Comparison of ENCODE assay signal across 9 mouse cellular contexts in the genomic region with DNA sequence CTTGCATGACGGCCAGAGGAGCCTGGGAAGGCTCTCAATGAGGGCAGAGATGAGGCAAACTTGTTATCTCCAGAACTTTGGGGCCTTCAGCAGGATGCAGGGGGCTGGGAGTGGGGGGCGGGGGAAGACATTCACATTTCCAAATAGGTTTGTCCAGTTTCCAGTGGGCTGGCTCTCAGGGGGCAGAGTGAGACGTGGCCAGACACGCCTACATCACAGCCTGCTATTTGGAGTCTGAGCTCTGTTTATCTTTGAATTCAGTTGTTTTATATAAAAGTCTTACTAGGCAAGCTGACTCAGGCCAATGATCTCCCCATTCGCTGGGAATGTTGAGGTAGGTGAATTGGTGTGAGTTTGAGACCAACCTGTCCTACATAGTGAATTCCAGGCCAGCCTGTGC. TPM values are rescaled to one million over a fixed set of nuclear protein-coding genes. Genes with fewer than 3 reads are reported as not detected.
DNase-seq lines count a peak whose midpoint lies in the region; ATAC-seq lines count a peak whose summit lies in the region.
"Had no signal": no experiment of that assay in that cellular context is flagged by ENCODE, and none has a peak within 500 bp of the region (broad histone marks: within the 10 kb centered on the region; RNA-seq: fewer than 3 reads in every experiment).

No protein-coding gene starts in this region.

- peak; percentile 7 to 25 for DNase-seq in kidney, postnatal 4 days
- DNase-seq in thymus, postnatal 36 days = no peak
- no peak for DNase-seq in thymus, postnatal 0 days (ENCODE audit: low spot score)
- DNase-seq in kidney, adult 18-20 months = no peak
- DNase-seq: liver, embryonic 13.5 days had no signal

- H3K9me3 ChIP-seq in kidney, embryonic 14.5 days (ENCODE audit: control insufficient read depth, low read length) = no peaks in the 10 kb centered on the region
- H3K9me3 ChIP-seq in heart, embryonic 15.5 days (replicated peaks) = no peaks in the 10 kb centered on the region
- no peaks in the 10 kb centered on the region for H3K9me3 ChIP-seq in hindbrain, embryonic 16.5 days (ENCODE audit: control insufficient read depth, low read length)
- H3K9me3 ChIP-seq in midbrain, embryonic 16.5 days (replicated peaks; ENCODE audit: control insufficient read depth, low read length, poor library complexity, severe bottlenecking) = no peaks in the 10 kb centered on the region
- H3K9me3 ChIP-seq: liver, embryonic 13.5 days had no signal

- H3K4me3 ChIP-seq in kidney, embryonic 14.5 days (ENCODE audit: low read length) = no peak overlapping the region
- no peak overlapping the region for H3K4me3 ChIP-seq in heart, embryonic 15.5 days
- no peak overlapping the region for H3K4me3 ChIP-seq in hindbrain, embryonic 16.5 days (ENCODE audit: low read length)
- H3K4me3 ChIP-seq in midbrain, embryonic 16.5 days (ENCODE audit: low read depth, low read length) = no peak overlapping the region
- H3K4me3 ChIP-seq: liver, embryonic 13.5 days had no signal

- ATAC-seq in kidney, embryonic 14.5 days (ENCODE audit: low FRiP score, low TSS enrichment) = no peak
- no peak for ATAC-seq in heart, embryonic 15.5 days (replicated peaks; ENCODE audit: insufficient number of reproducible peaks, insufficient read depth, low FRiP score, low read depth)
- peak; percentile 55 for ATAC-seq in hindbrain, embryonic 16.5 days
- ATAC-seq in midbrain, embryonic 16.5 days = peak; percentile 43; the same call in 1 of the 2 replicates

- 76% methylated on average over 5 of the region's 5 CpGs for WGBS in kidney, embryonic 14.5 days
- 59% methylated on average over 5 of the region's 5 CpGs for WGBS in heart, embryonic 15.5 days
- 54% methylated on average over 5 of the region's 5 CpGs for WGBS in hindbrain, embryonic 16.5 days
- 52% methylated on average over 5 of the region's 5 CpGs for WGBS in midbrain, embryonic 16.5 days

- H3K36me3 ChIP-seq in kidney, embryonic 14.5 days (ENCODE audit: control insufficient read depth, insufficient read depth, low read length) = no peaks in the 10 kb centered on the region
- no peaks in the 10 kb centered on the region for H3K36me3 ChIP-seq in heart, embryonic 15.5 days
- no peaks in the 10 kb centered on the region for H3K36me3 ChIP-seq in hindbrain, embryonic 16.5 days (ENCODE audit: control insufficient read depth, insufficient read depth, low read length)
- no peaks in the 10 kb centered on the region for H3K36me3 ChIP-seq in midbrain, embryonic 16.5 days (ENCODE audit: control insufficient read depth, insufficient read depth, low read length)
- H3K36me3 ChIP-seq: liver, embryonic 13.5 days had no signal

- H3K27ac ChIP-seq in kidney, embryonic 14.5 days (ENCODE audit: low read depth, low read length) = no peak overlapping the region
- no peak overlapping the region for H3K27ac ChIP-seq in heart, embryonic 15.5 days
- H3K27ac ChIP-seq in hindbrain, embryonic 16.5 days (ENCODE audit: low read depth, low read length) = peak overlapping the region; percentile 26; the same call in 1 of the 2 replicates
- peak overlapping the region; percentile 58 for H3K27ac ChIP-seq in midbrain, embryonic 16.5 days (ENCODE audit: low read length)
- H3K27ac ChIP-seq: liver, embryonic 13.5 days had no signal

- no peak overlapping the region for H3K9ac ChIP-seq in kidney, embryonic 14.5 days (ENCODE audit: low read depth, low read length)
- H3K9ac ChIP-seq in heart, embryonic 15.5 days = no peak overlapping the region
- H3K9ac ChIP-seq in hindbrain, embryonic 16.5 days (ENCODE audit: low read depth, low read length) = no peak overlapping the region
- no peak overlapping the region for H3K9ac ChIP-seq in midbrain, embryonic 16.5 days (ENCODE audit: low read depth, low read length)
- H3K9ac ChIP-seq: liver, embryonic 13.5 days had no signal

- H3K4me1 ChIP-seq in kidney, embryonic 14.5 days (ENCODE audit: control insufficient read depth, insufficient read depth, low read length) = peaks cover 5% of the 10 kb centered on the region; the same call in 1 of the 2 replicates
- H3K4me1 ChIP-seq in heart, embryonic 15.5 days (replicated peaks) = peaks cover 5% of the 10 kb centered on the region
- H3K4me1 ChIP-seq in hindbrain, embryonic 16.5 days (ENCODE audit: control insufficient read depth, insufficient read depth, low read depth, low read length) = peaks cover 11% of the 10 kb centered on the region; the same call in 1 of the 2 replicates
- peaks cover 9% of the 10 kb centered on the region; the same call in 1 of the 2 replicates for H3K4me1 ChIP-seq in midbrain, embryonic 16.5 days (ENCODE audit: control insufficient read depth, insufficient read depth, low read length)
- H3K4me1 ChIP-seq: liver, embryonic 13.5 days had no signal

- H3K27me3 ChIP-seq in kidney, embryonic 14.5 days (ENCODE audit: control insufficient read depth, insufficient read depth, low read length) = no peaks in the 10 kb centered on the region
- H3K27me3 ChIP-seq in heart, embryonic 15.5 days = no peaks in the 10 kb centered on the region
- no peaks in the 10 kb centered on the region for H3K27me3 ChIP-seq in hindbrain, embryonic 16.5 days (replicated peaks; ENCODE audit: control insufficient read depth, insufficient read depth, low read length)
- H3K27me3 ChIP-seq in midbrain, embryonic 16.5 days (ENCODE audit: control insufficient read depth, insufficient read depth, low read depth, low read length) = no peaks in the 10 kb centered on the region
- H3K27me3 ChIP-seq: liver, embryonic 13.5 days had no signal

- H3K4me2 ChIP-seq in kidney, embryonic 14.5 days (replicated peaks; ENCODE audit: low read depth, low read length) = no peak overlapping the region
- peak overlapping the region; percentile 30 for H3K4me2 ChIP-seq in heart, embryonic 15.5 days
- peak overlapping the region; percentile 35 for H3K4me2 ChIP-seq in hindbrain, embryonic 16.5 days (ENCODE audit: low read length)
- H3K4me2 ChIP-seq in midbrain, embryonic 16.5 days (ENCODE audit: low read length) = peak overlapping the region; percentile 23
- H3K4me2 ChIP-seq: liver, embryonic 13.5 days had no signal

RNA-seq across cellular contexts. Expression of a gene that starts 1.5 kb away (rescaled TPM):
- not detected in 2 replicates for polyA plus RNA-seq in kidney, embryonic 14.5 days (2014; fragmentation: Nextera tagmentation; extraction: Ambion mirVana)
- polyA plus RNA-seq in heart, embryonic 15.5 days (2015; fragmentation: Nextera tagmentation; extraction: Ambion mirVana) = not detected in 2 replicates
- 0.41 and 0.68 TPM in 2 replicates for polyA plus RNA-seq in hindbrain, embryonic 16.5 days (2015; fragmentation: Nextera tagmentation; extraction: Ambion mirVana)
- 0.64 and 0.85 TPM in 2 replicates for polyA plus RNA-seq in midbrain, embryonic 16.5 days (2015; fragmentation: Nextera tagmentation; extraction: Ambion mirVana)
- not detected in 2 replicates for polyA plus RNA-seq in thymus, postnatal 0 days (2015; fragmentation: Nextera tagmentation; extraction: Ambion mirVana)
- polyA plus RNA-seq: liver, embryonic 13.5 days had no signal

Comparison
In these comparisons a context has a peak if more than half of its experiments do, and no peak if none do; other contexts are left out.
1. DNase-seq: peak in kidney, postnatal 4 days (2 of 2); none in thymus, postnatal 36 days (0 of 2), thymus, postnatal 0 days (single experiment) and kidney, adult 18-20 months (single experiment).
2. ATAC-seq: peak in hindbrain, embryonic 16.5 days (single experiment) and midbrain, embryonic 16.5 days (single experiment); none in kidney, embryonic 14.5 days (single experiment) and heart, embryonic 15.5 days (single experiment).
3. H3K27ac ChIP-seq: peak in hindbrain, embryonic 16.5 days (single experiment) and midbrain, embryonic 16.5 days (single experiment); none in kidney, embryonic 14.5 days (single experiment) and heart, embryonic 15.5 days (single experiment).